Mouse (Mus musculus) CD4-positive, CD25-positive, alpha-beta regulatory T cell, adult 2 months (primary cell): ENCODE results near the gene Htr2c.
A peak's percentile ranks its signal among the peaks of the same experiment; 100 is the strongest.

Source experiments
- DNase-seq: peaks from one replicate; pipeline ENCODE4 v3.0.0-alpha.2; 2012; ENCODE audit warnings: low read depth, low spot score

Gene Htr2c

DNA sequence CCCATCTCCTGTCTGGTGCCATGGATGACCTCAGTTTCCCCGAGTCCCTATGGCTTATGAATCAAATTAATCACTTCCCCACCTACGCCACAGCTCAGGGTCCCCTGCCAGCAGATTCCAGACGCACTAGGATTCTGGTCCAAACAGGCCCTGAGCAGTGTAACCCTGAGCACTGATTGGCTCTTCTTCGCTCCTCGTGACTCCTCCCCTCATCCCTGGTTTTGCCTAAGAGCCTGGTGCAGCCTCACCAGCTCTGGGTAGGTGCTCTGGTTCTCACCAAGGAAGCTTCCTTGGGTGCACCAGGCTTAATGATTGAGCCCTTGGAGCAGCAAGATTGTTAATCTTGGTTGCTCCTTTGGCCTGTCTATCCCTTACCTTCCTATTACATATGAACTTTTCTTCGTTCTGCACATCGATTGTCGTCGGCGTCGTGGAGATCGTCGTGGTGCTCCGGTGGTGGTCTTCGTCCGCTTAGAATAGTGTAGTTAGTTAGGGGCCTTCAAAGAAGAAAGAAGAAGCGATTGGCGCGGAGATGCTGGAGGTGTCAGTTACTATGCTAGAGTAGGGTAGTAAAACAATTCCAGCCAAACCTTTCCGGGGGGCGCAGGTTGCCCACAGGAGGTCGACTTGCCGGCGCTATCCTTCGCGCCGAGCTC lies at the start of gene Htr2c:
TSS of gene Htr2c (plus strand) at position 256 of the 656 bp plus-strand sequence.
- no peak for DNase-seq

DNA sequence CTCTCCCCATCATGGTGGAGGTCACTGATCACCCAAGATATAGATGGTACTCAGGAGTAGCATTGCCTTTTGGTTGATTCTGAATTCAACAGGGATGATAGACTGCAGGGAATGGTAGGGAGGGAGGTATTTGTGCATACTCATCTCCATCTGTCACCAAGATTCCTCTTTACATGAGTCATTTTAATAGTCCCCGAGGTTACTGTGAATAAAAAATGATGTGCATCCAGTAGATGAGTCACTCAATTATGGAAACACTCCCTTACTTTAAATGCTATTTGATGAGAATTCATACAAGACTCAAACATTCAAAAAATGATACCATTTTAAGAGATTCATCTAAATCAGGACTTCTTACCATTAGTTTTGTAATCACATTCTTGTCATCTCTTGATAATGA lies 34.1 kb upstream of the Htr2c start:
- no peak for DNase-seq

DNA sequence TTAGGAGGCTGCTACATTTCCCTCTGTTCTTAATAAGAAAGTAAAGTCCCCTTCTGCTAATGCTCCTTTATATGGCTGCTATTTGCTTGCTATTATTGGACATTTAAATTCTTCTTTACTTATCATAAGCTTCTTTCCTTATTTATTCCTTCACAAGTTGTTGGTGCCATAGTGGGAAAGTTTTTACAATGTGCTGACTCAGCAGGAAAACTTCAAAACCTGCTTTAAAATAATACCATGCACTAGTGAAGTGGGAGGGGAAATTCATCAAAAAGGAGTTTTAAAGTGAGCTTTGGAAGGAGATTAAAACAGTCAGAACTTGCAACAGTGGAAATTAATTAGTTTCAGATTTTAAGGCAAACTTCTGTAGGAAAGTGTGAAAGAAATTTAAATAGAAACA lies 26.0 kb upstream of the Htr2c start:
- no peak for DNase-seq

DNA sequence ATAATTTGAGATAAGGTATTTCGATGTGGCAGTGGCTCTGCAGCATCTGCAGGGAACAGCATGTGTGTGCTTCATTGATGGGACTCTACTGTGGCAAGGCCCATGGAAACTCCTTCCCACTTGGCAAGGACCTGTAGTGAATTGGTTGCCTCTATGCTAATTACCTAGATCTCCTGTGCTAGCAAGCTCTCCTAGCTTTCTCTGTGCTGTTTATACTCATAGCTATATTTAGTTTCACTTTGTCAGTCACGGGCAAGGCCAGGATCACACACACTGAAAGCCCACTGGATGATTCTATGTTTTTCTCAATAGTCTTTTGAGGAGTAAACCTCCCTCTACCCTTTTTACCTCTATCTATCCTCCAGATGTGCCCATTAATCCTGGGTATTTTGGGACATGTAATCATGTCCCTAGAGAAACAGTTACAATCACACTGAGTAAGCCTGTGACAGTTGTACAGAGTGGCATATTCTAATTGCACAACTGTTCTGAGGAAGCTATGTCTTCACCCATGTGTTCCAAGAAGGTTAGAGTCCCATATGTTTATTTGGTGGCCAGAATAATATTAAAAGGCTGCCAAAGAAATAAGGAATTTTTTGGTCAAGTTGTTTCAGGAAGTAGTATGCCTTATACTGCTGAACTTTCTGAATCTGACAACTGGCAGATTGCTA lies 16.0 kb upstream of the Htr2c start:
- no peak for DNase-seq

DNA sequence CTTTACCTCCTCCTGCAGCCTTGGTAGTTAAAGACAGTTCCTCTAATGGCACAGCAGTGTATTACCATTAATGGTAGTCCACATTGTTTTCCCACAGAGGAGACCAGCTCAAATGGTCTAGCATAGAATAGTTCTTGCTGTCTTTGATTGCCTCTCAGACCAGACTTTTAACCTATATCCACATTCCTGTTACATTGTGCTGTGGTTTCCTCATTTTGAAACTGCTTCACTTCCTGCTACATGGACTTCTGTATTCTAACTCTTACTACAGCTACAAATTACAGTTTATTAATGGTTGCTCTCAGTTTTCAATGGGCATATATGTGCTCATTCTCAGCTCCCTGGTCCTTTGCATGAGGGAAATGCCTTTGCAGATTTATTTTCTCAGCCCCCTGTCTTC lies 15.3 kb upstream of the Htr2c start:
- DNase-seq = no peak

GRCm38 (mm10) chrX:146958608-146959007 lies 3.7 kb upstream of the Htr2c start:
- DNase-seq = no peak

DNA sequence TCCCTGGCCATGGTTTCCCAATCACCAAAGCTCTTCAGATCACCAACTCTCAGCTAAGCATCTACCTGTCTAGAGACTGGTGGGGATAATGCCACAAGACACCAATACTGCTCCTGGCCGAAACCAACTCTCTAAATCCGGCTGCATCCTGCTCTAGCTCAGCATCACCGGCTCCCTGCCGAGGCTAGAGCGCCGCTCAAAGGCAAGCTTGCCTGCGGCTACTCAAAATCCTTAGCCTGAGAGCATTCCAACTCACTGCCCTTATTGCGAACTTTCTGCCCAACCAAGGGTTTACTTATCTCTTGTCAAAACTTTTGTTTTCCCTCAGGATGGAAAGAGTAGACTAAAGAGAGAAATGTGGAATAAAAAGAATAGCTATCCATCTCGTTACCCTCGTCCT lies 2.4 kb upstream of the Htr2c start:
- DNase-seq = no peak

GRCm38 (mm10) chrX:146962914-146963547 lies 718 bp downstream of the Htr2c start:
- no peak for DNase-seq

- peak; percentile 0 for DNase-seq
Measured at GRCm38 (mm10) chrX:146979931-146980330, 17.6 kb downstream of the Htr2c start.

GRCm38 (mm10) chrX:147055730-147056129 lies 93.4 kb downstream of the Htr2c start:
- no peak for DNase-seq

DNA sequence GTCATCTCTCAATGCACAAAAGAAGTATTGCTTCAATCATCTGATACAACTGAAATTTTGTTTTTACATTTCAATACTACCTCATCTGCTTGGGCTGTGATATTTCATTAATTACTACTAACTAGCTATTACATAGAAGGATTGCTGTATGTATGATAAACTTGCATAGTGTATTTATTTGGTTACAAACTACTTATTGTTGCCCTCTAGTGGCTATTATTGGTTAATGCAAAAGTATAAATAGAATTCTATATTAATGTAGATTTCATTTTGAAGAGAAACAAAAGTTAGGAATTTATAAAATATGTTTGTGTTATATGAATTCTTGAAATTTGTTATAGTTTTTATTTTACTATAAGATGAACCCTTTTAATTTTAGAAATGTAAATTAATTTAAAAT lies 109.3 kb downstream of the Htr2c start:
- DNase-seq = no peak

- DNase-seq = no peak
Measured at GRCm38 (mm10) chrX:147119155-147119554, 156.8 kb downstream of the Htr2c start.

DNA sequence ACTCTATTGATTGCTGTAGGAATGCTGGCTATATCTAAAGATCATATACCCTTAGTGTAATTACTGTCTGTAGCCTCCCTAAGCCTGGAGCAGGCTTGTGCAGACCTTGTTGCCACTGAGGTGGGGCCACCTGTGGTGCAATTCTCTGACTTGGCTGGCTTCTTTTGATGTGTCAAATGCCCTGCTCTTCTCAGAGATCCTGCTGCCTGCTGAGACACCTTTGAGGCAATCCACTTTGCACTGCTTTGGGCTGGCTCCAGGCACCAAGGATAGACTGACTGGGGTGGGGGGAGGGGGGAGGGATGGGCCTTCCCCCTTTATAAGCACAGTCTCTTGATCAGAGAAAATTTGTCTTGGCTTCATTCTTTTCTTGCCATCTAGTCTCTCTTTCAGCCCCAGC lies 252.9 kb downstream of the Htr2c start:
- DNase-seq = no peak

GRCm38 (mm10) chrX:147217382-147218013 lies 255.2 kb downstream of the Htr2c start:
- DNase-seq = no peak

DNA sequence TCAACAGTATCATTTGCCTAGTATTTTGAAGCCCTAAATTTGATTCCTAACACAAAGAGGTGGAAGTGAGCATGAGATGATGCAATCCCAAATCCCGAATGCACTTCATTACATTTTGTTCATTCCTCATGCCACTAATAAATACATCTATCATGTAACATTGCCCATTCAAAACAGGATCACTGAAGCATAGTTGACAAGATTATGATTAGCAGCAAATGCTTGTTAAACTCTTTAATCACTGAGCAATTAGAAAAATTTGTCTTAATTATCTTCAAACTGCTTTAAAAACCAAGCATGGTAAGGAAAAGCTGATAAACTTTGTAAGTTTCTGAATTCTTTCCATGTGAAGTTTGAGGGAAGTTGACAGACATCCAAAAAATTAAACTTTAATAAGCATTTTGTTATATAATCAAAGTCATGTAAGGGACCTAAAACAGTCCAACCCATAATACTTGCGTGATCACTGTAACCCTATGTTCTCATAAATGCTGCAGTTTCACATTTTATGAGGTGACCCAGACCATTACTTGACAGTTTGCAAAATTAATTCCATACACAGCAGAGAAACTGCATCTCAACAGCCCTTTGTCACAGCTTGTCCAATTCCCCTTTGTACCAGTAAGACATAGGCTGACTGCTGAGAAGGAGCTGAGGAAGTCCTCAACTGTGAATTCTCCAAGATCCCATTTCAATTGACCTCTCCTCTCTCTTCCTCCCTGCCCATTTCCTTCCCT lies 276.7 kb downstream of the Htr2c start:
- DNase-seq = no peak
